Mouse (Mus musculus) hindlimb bud, embryonic 11.5 days (tissue): ENCODE data around the gene Sfi1.
"Not testable (repeated sequence)": the region's sequence is repeated elsewhere in the genome, so short reads cannot be mapped to it uniquely, and the experiment has no call there.

ENCODE experiments used
- DNase-seq: peaks from one replicate; pipeline ENCODE4 v3.0.0-alpha.2; 2012; ENCODE audit warnings: low read depth, low spot score; ENCODE audit errors: extremely low spot score

Sfi1 gene

DNA sequence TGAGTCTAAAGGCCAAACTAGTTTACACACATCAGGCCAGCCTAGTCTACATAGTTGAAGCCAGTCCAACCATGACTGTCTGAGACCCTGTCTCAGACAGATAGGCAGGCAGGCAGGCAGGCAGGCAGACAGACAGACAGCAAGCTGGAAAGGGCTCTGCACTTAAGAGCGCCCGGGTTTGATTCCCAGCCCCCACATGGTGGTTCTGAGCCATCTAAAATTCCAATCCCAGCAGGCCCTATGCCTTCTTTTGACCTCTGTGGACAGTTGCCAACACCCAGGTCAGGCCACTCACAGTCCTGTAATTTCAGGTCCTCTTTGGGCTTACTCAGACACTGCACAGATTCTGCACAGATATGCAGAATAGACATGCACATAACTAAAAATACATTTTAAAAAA lies 46.5 kb downstream of the Sfi1 start:
- not testable (repeated sequence) for DNase-seq

DNA sequence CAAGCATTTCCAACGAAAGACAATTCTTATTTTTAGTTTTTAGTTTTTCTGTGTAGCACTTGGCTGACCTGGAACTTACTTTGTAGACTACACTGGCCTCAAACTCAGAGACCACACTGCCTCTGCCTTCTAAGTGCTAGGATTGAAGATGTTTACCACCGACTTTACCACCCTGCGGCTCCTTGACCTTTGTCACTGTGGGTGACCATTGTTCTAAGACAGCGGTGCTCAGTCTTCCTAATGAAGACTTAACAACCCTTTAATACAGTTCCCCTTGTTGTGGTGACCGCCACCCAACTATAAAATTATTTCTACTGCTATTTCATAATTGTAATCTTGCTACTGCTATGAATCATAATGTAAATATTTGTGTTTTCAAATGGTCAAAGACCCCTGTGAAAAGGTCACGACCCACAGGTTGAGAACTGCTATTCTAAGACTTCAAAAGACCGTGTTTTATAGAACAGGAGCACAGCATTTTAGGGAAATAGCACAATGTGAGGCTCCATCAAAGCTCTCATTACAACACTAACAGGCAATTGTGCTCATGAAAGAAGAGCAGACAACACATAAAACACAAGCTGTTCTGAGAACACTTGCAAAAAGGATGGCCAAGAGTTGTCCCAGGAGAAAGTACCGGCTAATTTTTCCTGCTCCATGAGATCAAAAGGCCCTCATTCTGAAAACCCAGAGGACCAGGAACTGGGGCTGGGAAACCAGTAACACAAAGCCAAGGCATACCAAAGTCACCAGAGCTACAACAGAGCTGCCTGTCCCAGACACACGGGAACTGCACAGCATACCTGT lies 47.7 kb downstream of the Sfi1 start:
- not testable (repeated sequence) for DNase-seq

DNA sequence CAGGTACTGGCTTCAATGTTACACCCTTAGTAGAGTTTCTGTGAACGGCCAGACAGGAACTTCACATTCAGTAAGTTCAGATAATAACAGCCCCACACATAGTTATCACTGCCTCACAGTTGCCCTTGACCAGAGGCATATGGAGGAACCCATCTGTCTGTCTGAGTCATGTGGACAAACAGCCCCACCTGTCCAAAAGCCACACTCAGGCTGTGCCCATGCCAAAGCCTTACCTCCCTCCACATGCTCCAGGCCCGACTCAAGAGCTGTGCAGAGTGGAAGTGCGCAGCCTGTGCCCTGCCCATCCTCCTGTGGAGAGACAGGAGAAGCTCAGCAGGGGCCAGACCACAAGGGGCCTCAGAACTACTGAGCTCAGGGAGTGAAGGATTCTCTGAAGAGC lies 49.3 kb downstream of the Sfi1 start:
- DNase-seq: not testable (repeated sequence)

DNA sequence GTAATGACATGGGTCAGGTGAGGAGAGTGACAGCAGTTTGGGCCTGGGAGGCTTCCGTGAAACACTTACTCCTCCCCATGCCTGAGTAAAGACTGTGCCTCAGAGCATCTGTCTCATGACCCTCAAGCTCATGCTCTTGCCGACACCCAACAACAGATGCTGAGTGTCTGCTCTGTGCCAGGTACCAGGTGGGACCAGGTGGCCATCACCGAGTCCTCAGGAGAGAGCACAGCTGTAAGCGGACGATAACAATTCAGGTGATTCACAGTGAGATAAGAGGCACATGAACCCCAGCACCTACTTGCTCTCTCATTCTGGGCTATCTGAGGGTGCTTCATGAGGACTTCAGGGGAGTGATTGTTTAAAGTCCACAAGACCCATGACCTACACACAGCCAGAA lies 50.9 kb downstream of the Sfi1 start:
- not testable (repeated sequence) for DNase-seq

DNA sequence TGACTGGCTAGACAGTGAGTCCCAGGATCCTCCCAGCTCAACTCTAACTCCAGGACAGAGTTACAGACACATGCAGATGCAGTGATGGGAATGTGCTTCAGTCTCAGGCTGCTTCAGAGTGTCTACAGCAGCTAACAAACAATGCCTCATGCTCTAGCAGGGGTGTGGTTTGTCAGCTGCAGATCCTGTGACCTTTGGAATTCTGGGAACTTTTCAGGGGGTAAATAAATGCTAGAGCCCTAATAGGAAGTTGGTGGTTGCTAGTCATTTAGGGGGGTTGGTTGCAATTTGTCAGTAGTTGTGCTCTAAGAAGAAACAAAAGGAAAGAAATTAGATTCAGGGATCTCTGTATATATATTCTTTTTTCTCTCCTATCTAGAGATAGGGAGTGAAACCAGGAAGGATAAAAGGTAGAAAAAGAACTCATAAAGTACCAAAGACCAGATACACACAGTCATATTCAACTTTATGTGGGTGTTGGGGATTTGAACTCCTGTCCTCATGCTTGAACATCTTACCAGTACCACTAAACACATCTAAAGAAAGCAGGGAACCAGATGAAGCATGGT lies 52.2 kb downstream of the Sfi1 start:
- DNase-seq: not testable (repeated sequence)

DNA sequence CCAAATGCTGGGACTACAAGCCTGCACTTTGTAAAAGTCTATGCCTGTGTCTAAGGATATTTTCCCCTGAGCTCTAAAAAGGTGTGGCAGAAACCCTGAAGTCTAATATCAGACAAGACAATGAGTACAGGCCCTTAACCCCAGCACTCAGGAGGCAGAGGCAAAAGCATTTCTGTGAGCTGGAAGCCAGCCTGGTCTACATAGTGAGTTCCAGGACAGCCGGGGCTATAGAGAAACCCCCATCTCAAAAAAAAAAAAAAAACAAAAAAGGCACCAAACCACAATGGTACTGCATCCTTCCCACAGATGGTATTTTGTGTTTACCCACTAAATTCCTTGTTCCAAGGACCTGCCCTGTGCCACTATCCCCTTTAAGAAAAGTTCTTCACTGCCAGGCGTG lies 54.9 kb downstream of the Sfi1 start:
- DNase-seq: not testable (repeated sequence)

DNA sequence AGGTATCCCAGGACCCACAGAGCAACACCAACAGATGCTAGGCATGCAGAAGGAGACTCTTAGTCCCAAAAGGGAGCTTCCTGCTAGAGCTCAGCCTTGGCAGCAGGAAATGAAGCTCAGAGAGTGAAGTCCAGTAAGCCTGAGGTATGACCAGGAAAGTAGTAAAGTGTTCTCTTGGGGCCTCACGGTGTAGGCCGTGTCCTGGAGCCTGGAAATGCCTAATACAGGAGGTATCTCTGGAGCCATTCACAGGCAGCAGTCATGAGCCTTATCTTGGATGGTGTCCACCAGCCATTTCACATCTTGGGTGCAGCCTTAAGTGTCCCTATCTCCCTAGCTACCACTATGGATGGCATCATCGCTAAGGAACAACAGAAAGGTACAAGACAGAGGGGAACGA lies 56.0 kb downstream of the Sfi1 start:
- DNase-seq: not testable (repeated sequence)

DNA sequence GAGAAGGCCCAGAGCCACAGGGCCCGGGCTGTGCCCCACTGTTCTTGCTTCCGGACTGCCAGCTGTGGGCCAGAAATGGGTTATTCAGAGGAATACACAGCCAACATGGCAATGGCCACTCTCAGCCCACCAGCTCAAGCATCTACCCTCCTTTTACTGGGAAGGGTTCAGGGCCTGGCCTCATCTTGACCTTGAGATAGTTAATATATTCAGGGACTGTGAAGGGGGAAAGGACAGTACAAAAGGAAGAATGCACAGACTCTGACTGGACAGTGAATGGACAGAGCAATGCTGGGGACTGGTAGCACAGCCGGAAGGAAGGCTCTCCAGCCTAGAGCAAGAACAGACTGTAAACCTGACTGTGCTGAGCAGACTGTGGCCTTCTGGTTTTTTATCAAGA lies 57.3 kb downstream of the Sfi1 start:
- DNase-seq: not testable (repeated sequence)

DNA sequence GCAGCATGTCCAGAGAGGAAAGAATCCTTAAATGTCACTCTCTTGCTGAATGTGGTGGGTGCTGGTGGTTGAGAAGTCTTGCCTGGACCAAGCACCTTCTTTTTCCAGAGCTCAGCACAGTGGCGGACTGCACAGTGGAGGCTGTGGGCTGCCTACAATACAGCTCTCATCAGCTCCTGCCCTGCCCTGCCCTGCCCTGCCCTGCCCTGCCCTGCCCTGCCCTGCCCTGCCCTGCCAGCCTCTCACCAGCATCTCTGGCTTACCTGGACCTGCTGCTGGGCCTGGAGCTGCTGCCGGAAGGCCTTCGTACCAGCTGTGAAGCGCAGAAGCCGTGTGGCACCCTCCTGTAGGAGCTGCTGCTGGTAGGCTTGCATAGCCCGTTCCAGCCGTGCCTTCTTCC lies 57.9 kb downstream of the Sfi1 start:
- DNase-seq: not testable (repeated sequence)

DNA sequence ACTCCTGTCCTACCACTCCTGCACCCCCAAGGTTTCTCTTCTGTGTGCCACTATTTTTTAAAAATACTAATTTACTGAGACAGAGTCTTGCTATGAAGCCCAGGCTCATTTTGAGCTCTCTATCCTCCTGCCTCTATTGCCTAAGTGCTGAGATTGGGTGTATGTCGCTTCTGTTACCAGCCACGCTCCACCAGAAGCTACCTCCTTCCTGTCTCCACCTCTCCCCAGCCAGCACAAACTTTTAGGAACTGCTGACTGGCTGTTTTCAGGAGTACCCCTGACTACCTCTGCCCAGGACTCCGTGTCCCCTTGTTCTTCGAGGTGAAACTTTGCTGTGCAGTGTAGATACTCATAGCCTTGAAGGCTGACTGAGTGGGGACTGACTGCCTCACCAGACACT lies 59.9 kb downstream of the Sfi1 start:
- DNase-seq: not testable (repeated sequence)

DNA sequence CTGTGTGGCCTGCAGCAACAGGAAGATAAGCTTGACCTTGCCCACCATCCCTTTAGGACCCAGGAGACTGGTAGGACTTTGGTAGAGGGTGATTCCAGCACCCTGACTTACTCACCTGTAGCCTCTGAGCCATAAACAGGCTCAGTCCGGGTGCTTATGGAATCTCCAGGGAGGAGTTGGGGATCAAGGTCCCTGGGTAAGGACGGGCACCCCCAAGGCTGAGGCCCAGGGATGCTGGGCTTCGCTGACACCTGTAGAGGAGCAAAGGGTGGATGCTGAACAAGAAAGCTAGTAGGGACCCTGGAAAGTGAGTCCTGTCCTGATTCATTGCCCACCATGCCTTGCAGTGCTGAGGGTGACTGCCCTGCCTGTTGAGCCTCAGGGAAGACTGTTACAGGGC lies 60.3 kb downstream of the Sfi1 start:
- DNase-seq: not testable (repeated sequence)

DNA sequence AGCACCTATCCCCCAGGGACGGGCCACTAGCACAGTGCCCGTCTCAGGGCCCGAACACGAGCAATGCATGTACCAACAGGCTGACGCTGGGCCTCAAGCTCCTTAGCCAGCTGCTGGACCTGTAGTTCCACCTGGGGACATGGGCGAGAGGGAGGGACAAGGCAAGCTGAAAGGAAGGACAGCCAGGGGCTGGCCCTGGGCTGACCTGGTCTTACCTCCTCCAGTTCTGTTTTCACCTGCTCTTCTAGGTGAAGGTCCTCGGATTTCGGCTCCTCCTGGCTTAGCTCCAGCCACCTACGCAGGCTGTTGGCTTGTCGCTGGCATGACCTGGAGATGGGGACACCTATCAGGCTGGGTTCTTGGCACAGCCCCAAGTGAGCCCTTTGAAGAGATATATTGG lies 61.3 kb downstream of the Sfi1 start:
- not testable (repeated sequence) for DNase-seq

DNA sequence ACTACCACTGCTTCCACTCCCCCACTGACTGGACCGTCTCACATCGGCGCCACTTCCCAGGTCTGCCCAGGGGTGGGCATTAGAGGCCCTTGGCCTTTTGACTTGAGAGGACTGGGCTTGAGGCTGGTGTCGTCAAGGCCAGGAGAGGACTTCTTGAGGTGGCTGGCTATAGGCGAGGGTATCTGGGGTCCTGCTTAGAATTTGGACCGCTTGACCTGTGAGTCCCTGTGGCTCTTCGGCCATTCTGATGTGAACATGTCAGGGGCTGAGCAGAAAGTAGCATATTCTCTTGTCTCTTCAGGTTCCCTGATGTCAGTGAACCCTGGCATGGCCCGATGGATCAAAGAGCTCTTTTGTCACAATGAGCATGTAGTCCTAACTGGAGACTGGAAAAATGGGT lies 63.4 kb downstream of the Sfi1 start:
- DNase-seq: not testable (repeated sequence)

DNA sequence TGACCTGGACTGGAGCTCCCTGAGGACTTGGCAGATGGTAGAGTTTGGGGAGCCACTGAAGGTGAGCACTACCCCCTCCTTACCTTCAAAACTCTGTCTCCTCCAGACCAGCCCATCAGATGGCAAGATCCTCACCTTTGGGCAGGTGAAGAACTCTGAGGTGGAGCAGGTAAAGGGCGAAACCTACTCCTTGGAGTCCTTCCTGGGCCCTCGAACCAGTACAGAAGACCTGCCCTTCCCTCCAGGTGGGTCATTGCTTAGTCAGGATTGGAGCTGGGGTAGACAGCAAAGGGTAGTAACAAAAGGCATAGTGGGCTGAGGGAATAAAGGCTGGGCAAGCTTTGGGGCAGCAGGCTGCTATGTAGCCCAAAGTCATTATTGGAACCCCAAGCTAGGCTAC lies 64.0 kb downstream of the Sfi1 start:
- not testable (repeated sequence) for DNase-seq

DNA sequence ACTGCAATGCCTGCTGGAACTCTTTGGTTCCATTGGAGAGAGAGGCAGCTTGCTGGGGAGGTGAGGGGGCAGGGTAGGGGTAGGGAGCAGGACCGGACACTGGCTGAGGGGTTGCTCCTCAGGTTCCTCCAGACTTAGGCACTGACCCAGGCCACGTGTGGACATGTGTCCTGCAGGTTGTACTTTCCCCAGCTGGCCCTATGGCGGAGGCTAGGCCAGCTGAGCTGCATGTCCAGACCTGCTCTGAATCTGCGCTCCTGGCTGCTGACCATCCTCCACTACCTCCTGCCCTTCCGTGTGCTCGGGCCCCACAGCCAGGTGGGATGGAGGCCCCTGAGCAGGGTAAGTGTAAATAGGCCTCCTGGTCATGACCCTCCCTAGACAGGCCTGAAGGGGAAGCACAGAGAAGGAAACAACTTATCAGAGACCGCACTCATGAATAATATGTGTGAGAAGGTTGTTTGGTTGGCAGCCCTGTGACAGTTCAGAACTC lies 65.9 kb downstream of the Sfi1 start:
- not testable (repeated sequence) for DNase-seq

DNA sequence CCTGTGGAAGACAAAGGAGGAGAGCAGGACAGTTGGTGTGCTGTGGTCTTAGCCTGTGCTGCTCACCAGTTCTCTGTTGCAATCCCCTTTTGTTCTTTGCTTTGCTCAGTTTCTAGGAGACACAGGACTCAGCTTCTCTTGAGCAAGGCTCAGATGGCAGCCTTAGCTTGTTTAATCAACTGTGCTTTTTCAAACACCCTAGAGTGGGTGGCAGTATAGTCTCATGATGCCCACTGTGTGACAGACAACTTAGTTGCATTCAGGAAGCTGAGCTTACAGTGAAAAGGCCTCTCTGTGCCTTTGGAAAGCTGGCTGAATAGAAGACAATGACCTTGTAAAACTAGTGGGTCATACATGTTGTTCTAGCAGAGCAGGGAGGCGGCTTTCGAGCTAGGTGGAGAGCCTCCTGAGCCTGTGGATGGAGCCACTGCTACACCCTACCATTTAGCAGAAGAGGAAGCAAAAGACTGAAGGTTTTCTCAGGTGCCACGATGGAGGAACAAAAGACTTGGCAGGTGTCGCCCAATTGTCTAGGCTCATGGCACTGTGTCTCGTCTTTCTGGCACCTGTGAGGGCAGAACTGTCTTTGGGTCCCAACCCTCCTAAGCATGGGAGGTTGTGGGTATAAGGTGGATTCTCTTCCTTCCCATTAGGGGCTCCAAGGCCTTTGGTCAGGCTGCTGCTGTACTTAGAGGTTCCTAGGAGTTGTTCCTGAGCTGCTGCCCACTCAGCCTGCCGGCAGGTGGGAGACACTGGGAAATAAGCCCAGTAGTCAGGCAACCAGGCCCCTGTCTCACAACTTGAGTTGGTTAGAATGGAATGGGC lies 66.6 kb downstream of the Sfi1 start:
- DNase-seq: not testable (repeated sequence)

DNA sequence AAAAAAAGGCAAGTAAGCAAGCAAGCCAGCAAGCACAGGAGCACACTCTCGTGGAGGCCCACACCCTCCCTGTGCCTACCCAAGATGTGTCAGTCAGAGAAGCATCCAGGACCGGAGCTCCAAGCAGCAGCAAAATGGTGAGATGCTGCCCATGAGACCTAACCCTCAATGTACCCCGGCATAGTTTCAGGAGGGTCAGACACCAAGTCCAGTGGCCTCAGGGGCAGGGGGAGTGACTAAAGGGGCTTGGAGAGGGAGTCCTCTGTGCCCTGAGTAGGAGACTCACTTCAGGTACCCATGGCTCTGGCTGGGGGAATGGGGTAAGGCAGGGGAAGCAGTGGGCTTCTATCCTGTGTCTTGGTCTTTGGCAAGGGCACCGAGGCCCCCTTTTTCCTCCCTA lies 67.3 kb downstream of the Sfi1 start:
- not testable (repeated sequence) for DNase-seq

DNA sequence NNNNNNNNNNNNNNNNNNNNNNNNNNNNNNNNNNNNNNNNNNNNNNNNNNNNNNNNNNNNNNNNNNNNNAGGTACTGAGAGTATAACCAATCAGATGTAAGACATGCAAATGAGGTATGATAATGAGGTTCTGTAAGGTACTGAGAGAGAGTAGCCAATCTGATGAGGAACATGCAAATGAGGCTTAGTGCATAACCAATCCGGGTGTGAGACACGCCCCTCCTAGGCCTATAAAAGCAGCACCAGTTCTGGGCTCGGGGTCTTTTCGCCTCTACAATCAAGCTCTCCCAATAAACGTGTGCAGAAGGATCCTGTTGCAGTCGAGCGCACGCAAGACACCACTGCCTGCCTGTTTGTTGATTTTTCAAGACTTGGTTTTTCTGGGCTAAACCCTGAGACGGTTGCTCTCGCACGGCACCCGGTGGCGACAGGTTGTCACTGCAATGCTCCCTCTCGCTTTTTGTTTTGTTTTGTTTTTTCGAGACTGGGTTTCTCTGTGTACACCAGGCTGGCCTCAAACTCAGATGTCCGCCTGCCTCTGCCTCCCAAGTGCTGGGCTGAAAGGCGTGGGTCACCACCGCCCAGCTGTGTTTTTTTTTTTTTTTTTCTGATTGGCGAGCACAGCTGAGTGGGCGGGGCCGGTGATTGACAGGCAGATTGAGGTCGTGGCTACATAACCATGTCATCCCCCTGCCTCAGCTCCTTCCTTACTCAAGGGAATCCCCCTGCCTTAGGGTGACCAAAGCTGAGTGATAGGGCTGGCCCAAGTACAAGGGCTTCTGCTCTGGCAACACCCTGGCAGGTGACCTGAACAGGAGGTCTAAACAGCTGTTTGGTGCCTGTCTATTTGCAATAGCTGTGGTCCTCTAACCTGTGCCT lies 68.1 kb downstream of the Sfi1 start:
- DNase-seq: not testable (repeated sequence)

DNA sequence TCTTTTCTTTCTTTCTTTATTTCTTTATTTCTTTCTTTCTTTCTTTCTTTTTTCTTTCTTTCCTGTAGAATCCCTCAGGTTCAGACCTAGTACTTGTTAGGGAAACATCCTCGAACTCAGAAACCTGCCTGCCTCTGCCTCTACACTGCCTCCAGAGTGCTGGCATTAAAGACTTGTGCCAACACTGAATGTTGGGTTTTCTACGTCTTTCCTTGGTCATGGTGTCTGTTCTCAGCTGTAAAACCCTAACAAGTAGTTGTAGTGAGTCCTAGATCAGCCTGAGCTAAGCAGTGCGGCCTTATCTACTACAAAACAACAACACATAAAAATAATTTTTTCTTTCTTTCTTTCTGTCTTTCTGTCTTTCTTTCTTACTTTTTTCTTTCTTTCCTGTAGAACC lies 78.9 kb downstream of the Sfi1 start:
- DNase-seq: no peak

DNA sequence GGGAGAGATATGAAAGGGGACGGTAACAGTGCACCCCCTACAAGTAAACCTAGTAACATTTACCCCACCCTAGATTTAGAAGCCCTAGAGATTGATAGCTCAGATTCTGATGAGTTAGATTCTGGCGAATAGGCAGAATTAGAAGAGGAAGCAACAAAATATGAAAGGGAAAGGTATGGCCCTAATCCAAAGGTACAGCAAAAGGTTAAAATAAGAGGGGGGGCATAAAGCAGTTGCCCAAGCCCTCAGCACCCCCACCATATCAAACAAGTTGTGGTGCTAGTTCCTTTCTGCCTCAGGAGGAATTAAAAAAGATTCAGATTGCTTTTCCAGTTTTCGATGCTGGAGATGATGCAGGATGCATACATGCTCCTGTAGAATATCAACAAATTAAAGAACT lies 87.1 kb downstream of the Sfi1 start:
- DNase-seq: no peak
